Mouse (Mus musculus) stomach, embryonic 14.5 days (tissue): ENCODE data around the gene Gnao1. TPM values are rescaled to one million over a fixed set of nuclear protein-coding genes. Genes with fewer than 3 reads are reported as not detected.
A peak's percentile ranks its signal among the peaks of the same experiment; 100 is the strongest.

Source experiments
- ATAC-seq: fragments of 200-750 bp; cut with Nextera tagmentation; 2 replicates; pipeline ENCODE4 v1.8.0; 2017; ENCODE audit warnings: low read depth, moderate TSS enrichment; ENCODE audit not compliant: insufficient number of reproducible peaks, insufficient read depth, low FRiP score
- H3K27ac ChIP-seq: fragments of 300-500 bp; sonication (generic); 2 replicates; pipeline ENCODE4 v1.5.1; 2014; ENCODE audit warnings: mild to moderate bottlenecking, low read length, moderate library complexity, mixed read lengths
- H3K27me3 ChIP-seq: fragments of 300-500 bp; sonication (generic); 2 replicates; pipeline ENCODE4 v1.6.1; 2014; ENCODE audit warnings: low read length, control low read depth, mixed read lengths; ENCODE audit not compliant: control insufficient read depth, insufficient read depth
- H3K36me3 ChIP-seq: fragments of 300-500 bp; sonication (generic); 2 replicates; pipeline ENCODE4 v1.6.1; 2014; ENCODE audit warnings: mild to moderate bottlenecking, control low read depth, low read length, moderate library complexity, mixed read lengths; ENCODE audit not compliant: control insufficient read depth, insufficient read depth
- H3K4me1 ChIP-seq: fragments of 300-500 bp; sonication (generic); 2 replicates; pipeline ENCODE4 v1.6.1; 2014; ENCODE audit warnings: low read length, control low read depth, mixed read lengths; ENCODE audit not compliant: control insufficient read depth, insufficient read depth
- H3K4me2 ChIP-seq: fragments of 300-500 bp; sonication (generic); replicated peaks from 2 replicates; pipeline ENCODE4 v1.6.1; 2014; ENCODE audit warnings: low read depth, low read length, control low read depth
- H3K4me3 ChIP-seq: fragments of 300-500 bp; sonication (generic); 2 replicates; pipeline ENCODE4 v1.5.1; 2014; ENCODE audit warnings: low read depth, low read length, control low read depth
- H3K9ac ChIP-seq: fragments of 300-500 bp; sonication (generic); replicated peaks from 2 replicates; pipeline ENCODE4 v1.6.1; 2014; ENCODE audit warnings: low read depth, mild to moderate bottlenecking, control low read depth, low read length, moderate library complexity, mixed read lengths
- H3K9me3 ChIP-seq: fragments of 300-500 bp; sonication (generic); 2 replicates; pipeline ENCODE4 v1.6.1; 2016; ENCODE audit warnings: low read depth, low read length, control low read depth; ENCODE audit not compliant: control insufficient read depth
- WGBS: fragments of 180-500 bp; shearing (Covaris S2); extraction: QIAGEN DNeasy Blood & Tissue Kit; methylation state at CpG from one replicate; pipeline ENCODE4 v1.1.7; 2014; 5-methylcytosine and 5-hydroxymethylcytosine counted together
- polyA plus RNA-seq: library from polyadenylated mRNA; unstranded; fragments of >200 nt; fragmentation: Nextera tagmentation; extraction: Ambion mirVana; gene quantifications from 2 replicates; pipeline ENCODE4 v1.2.1, GENCODE M21; 2014

The Gnao1 gene
- polyA plus RNA-seq, 1 experiment from 2014 or later = 14.0 TPM

DNA sequence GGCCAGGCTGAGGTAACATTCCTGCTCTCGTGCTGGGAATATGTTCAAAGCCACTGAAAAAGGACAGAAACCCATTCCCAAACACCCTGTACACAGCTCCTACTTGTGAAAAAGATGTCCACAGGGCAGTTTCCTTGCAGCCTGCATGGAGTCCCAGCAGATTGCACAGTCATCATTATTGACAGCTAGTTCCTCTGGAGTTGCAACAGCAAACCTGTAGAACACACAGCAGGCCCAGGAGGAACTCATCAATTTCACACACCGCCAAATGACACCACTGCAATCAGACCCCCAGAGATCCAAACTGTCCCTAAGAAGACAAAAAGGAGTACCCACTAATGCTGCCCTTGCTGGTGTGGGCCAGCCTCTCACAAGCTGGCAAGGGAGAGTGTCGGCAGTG is 175.0 kb downstream of the Gnao1 start:
- no peak for ATAC-seq
- H3K4me3 ChIP-seq = no peak overlapping the region
- no peaks in the 10 kb centered on the region for H3K27me3 ChIP-seq
- H3K4me2 ChIP-seq = no peak overlapping the region
- 91% methylated on average over 3 of the region's 3 CpGs for WGBS
- H3K9ac ChIP-seq = no peak overlapping the region
- H3K27ac ChIP-seq = no peak overlapping the region
- no peaks in the 10 kb centered on the region for H3K9me3 ChIP-seq
- peaks cover 73% of the 10 kb centered on the region for H3K36me3 ChIP-seq
- no peaks in the 10 kb centered on the region for H3K4me1 ChIP-seq

DNA sequence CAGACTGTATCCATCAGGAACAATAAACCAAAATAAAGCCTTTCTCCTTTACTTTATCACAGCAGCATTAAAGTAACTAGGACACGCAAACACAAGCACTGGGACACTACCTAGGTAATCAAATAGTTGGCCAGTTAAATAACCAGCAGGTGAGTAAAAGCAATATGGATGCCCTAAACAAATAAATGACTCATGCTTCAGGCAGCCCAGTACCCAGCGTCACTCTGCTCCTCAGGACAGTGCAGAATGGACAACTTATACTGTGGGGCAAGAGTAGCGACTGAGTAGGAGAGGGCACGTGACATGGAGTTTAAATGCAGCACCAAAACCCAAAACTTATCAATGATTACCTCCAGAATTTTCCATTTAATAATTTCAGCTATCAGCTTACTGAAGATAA is 180.0 kb downstream of the Gnao1 start:
- no peaks in the 10 kb centered on the region for H3K27me3 ChIP-seq
- no peaks in the 10 kb centered on the region for H3K4me1 ChIP-seq
- no peak overlapping the region for H3K4me3 ChIP-seq
- no peaks in the 10 kb centered on the region for H3K9me3 ChIP-seq
- no peak for ATAC-seq
- H3K36me3 ChIP-seq = peaks cover 34% of the 10 kb centered on the region; the same call in 1 of the 2 replicates
- no peak overlapping the region for H3K4me2 ChIP-seq
- no peak overlapping the region for H3K27ac ChIP-seq
- WGBS = 86% methylated on average over 4 of the region's 4 CpGs
- no peak overlapping the region for H3K9ac ChIP-seq

DNA sequence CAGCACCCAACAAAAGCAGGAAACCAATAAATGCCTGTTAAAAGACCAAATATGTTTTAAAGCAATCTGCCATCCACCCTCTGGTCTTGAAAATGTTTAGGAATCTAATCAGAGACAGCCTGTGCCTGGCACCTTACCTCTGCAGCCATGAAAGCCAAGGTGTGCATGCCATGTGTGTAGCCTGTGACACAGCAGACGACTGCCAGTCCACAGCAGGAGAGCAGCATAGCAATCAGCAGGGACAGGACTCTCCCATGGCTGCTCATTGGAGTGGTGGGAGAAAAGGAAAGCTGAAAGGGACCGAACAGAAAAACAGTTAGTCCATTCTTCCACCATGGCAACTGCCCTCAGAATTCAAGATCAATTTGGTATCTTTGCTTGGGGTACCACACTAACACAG is 189.2 kb downstream of the Gnao1 start:
- peaks cover 32% of the 10 kb centered on the region for H3K36me3 ChIP-seq
- H3K9ac ChIP-seq = no peak overlapping the region
- H3K4me2 ChIP-seq = no peak overlapping the region
- H3K4me1 ChIP-seq = no peaks in the 10 kb centered on the region
- H3K27ac ChIP-seq = no peak overlapping the region
- 92% methylated on average over 2 of the region's 2 CpGs for WGBS
- no peak for ATAC-seq
- no peak overlapping the region for H3K4me3 ChIP-seq
- H3K9me3 ChIP-seq = no peaks in the 10 kb centered on the region
- no peaks in the 10 kb centered on the region for H3K27me3 ChIP-seq

DNA sequence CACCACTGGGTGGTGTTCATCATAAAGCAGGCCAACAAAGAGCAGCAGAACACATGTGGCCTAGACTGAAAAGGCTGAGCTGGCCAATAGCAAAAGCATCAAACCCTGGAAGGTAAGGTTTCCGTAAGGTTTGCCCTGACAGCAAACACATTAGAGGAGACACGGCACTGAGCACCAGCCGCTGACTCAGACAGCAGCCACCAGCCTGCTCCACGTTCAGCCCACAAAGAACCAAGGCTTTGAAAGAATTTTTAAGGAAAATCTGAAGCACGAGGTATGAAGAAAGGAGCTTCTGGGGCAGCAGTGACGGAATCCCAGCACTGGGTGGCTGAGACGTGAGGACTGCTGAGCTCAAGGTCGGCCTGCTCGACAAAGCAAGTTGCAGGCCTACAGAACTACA is 194.4 kb downstream of the Gnao1 start:
- Histone ChIP-seq H3K9me3 (no peaks in the 10 kb centered on the region), H3K4me1 (peaks cover 5% of the 10 kb centered on the region), H3K27me3 (no peaks in the 10 kb centered on the region), H3K4me3 (no peak overlapping the region), H3K4me2 (no peak overlapping the region), H3K27ac (no peak overlapping the region), H3K9ac (no peak overlapping the region), H3K36me3 (peaks cover 23% of the 10 kb centered on the region)
- WGBS = 87% methylated on average over 9 of the region's 9 CpGs
- ATAC-seq = no peak

DNA sequence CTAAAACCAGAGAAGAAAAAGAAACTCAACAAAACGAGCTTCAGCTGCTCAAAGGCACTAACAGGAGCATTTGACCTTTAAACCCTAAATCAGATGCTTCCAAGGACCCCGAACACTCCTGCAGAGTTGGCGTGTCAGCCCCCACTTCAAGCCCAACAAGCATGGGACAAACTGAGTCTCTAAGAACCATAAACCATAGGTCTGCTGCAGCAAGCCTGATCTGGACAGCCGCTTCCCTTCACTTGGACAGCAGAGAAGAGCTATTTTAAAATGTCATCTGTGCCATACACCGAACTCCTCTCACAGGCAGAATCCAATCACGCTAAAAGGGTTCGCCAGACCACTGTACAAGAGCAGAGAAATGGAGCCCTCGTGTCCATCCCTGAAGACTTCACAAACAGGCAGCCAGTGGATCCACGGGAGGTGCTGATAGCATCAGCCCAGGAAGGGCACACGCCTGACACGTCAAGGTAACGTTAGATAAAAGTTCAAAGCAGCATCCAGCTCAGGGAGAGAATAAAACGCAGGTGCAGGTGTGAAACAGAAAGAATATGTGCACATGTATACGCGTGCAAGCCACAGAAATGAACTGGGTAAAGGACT is 199.6 kb downstream of the Gnao1 start:
- no peak overlapping the region; the same call in 1 of the 2 replicates for H3K27ac ChIP-seq
- H3K9ac ChIP-seq = no peak overlapping the region
- H3K4me3 ChIP-seq = no peak overlapping the region
- H3K36me3 ChIP-seq = no peaks in the 10 kb centered on the region
- H3K4me2 ChIP-seq = peak overlapping the region; percentile 12; the same call in 1 of the 2 replicates
- 42% methylated on average over 15 of the region's 15 CpGs for WGBS
- H3K27me3 ChIP-seq = no peaks in the 10 kb centered on the region
- H3K4me1 ChIP-seq = peaks cover 20% of the 10 kb centered on the region
- no peaks in the 10 kb centered on the region for H3K9me3 ChIP-seq
- ATAC-seq = no peak

DNA sequence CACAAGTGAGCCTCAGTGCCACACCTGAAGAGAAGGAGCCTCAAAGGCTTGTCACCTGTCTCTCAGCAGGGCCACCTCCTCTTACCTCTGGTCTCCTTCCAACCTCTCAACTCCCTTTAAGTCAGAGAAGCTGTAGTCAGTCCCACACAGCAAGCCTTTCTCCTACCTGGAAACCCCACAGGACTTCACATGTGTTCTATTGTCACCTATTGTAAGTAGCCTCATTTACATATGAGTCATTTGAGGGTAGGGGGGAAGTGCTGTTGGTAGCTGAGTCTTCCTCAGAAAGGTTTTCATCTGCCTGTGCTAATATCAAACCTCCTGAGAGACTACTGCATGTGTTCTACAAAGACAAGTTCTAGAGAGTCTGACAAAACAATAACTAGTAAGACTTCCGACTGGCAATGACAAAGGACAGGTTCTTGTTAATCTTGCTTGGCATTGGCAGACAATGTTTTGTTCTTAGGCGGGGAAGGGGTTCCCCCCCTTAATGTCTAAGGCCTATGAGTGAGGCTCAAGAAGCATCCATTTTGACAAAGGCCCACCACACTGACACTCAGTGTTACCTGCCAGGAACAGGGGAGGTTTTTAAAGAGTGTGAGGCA is 200.4 kb downstream of the Gnao1 start:
- Histone ChIP-seq H3K9me3 (no peaks in the 10 kb centered on the region), H3K4me2 (peak overlapping the region; percentile 87), H3K4me1 (peaks cover 20% of the 10 kb centered on the region), H3K27ac (no peak overlapping the region), H3K9ac (no peak overlapping the region; the same call in 1 of the 2 replicates), H3K4me3 (no peak overlapping the region; the same call in 1 of the 2 replicates), H3K27me3 (no peaks in the 10 kb centered on the region), H3K36me3 (no peaks in the 10 kb centered on the region)
- 53% methylated on average over 2 of the region's 2 CpGs for WGBS
- ATAC-seq = no peak

DNA sequence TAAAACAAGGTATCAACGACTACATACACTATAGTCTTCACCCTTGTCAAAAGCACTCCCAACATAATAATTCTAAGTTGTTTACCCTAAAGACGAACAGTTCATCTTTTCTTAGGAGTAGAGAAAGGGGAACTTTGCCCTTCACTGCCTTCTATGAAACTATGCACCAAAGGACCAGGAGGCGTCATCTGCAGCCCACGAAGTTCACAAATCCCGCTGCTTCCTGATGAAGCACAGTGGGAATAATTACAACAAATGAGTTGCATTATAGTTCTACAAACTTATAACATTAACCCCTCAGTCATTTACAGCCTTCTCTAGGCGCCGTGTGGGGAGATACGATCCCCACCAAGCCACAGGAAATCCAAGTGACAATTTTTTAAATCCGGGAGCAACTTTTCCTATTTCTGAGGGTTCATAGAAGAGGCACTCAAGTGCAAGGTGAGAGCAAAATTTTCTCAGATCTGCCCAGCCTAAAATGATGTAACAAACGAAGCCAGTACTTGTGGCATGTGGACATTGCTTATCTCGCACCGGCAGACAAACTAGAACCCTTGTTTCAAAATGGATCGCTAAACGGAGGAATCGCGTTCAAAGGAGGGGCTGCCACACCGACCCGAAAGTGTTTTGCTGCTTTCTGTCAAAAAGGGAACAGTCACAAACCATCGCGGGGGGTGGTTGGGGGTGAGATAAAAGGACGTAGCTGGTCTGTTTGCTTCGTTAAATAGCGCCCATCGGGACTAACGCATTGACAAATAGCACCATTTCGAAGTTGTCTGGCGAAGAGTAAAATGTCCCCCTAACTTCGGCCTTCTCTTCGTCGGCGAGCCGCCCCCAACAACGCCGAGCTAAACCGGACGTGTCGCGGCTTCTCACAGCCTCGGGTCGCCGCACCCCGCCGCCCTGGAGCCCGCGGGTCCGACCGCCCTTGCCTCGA is 201.6 kb downstream of the Gnao1 start:
- peak overlapping the region; percentile 94 for H3K4me3 ChIP-seq
- ATAC-seq = no peak
- H3K27ac ChIP-seq = peak overlapping the region; percentile 93
- H3K9me3 ChIP-seq = no peaks in the 10 kb centered on the region
- H3K9ac ChIP-seq = peak overlapping the region; percentile 96
- H3K27me3 ChIP-seq = no peaks in the 10 kb centered on the region
- 3% methylated on average over 48 of the region's 48 CpGs for WGBS
- H3K36me3 ChIP-seq = no peaks in the 10 kb centered on the region
- H3K4me1 ChIP-seq = peaks cover 20% of the 10 kb centered on the region
- peak overlapping the region; percentile 87 for H3K4me2 ChIP-seq
